ENCODE assay signal across 16 mouse cellular contexts in genomic region chr17:12268538-12268937, GRCm38 (mm10). TPM values are rescaled to one million over a fixed set of nuclear protein-coding genes. Genes with fewer than 3 reads are reported as not detected.
DNase-seq lines count a peak whose midpoint lies in the region; ATAC-seq lines count a peak whose summit lies in the region.
"Had no signal": no experiment of that assay in that cellular context is flagged by ENCODE, and none has a peak within 500 bp of the region (broad histone marks: within the 10 kb centered on the region; RNA-seq: fewer than 3 reads in every experiment).

No protein-coding gene starts in this region.

- H3K9ac ChIP-seq in hindbrain, embryonic 16.5 days (ENCODE audit: low read depth, low read length) = peak overlapping the region; percentile 41; the same call in 1 of the 2 replicates
- no peak overlapping the region for H3K9ac ChIP-seq in hindbrain, embryonic 12.5 days
- no peak overlapping the region for H3K9ac ChIP-seq in neural tube, embryonic 11.5 days (ENCODE audit: low read length)
- H3K9ac ChIP-seq in neural tube, embryonic 15.5 days (replicated peaks) = no peak overlapping the region

- H3K4me1 ChIP-seq in hindbrain, embryonic 16.5 days (ENCODE audit: control insufficient read depth, insufficient read depth, low read depth, low read length) = peaks cover 26% of the 10 kb centered on the region
- peaks cover 24% of the 10 kb centered on the region for H3K4me1 ChIP-seq in hindbrain, embryonic 12.5 days
- H3K4me1 ChIP-seq in neural tube, embryonic 11.5 days (ENCODE audit: control insufficient read depth, insufficient read depth, low read length) = peaks cover 2% of the 10 kb centered on the region
- H3K4me1 ChIP-seq in neural tube, embryonic 15.5 days = peaks cover 35% of the 10 kb centered on the region

- WGBS in hindbrain, embryonic 16.5 days = 80% methylated on average over 10 of the region's 10 CpGs
- WGBS in hindbrain, embryonic 12.5 days = 80% methylated on average over 10 of the region's 10 CpGs
- WGBS in neural tube, embryonic 11.5 days = 86% methylated on average over 10 of the region's 10 CpGs
- WGBS in neural tube, embryonic 15.5 days = 85% methylated on average over 10 of the region's 10 CpGs

- no peaks in the 10 kb centered on the region for H3K27me3 ChIP-seq in hindbrain, embryonic 16.5 days (replicated peaks; ENCODE audit: control insufficient read depth, insufficient read depth, low read length)
- no peaks in the 10 kb centered on the region for H3K27me3 ChIP-seq in hindbrain, embryonic 12.5 days
- H3K27me3 ChIP-seq in neural tube, embryonic 11.5 days (ENCODE audit: control insufficient read depth, insufficient read depth, low read length) = no peaks in the 10 kb centered on the region
- H3K27me3 ChIP-seq in neural tube, embryonic 15.5 days (replicated peaks) = no peaks in the 10 kb centered on the region

- H3K4me3 ChIP-seq in hindbrain, embryonic 16.5 days (ENCODE audit: low read length) = no peak overlapping the region
- no peak overlapping the region for H3K4me3 ChIP-seq in hindbrain, embryonic 12.5 days
- no peak overlapping the region for H3K4me3 ChIP-seq in neural tube, embryonic 11.5 days (ENCODE audit: low read depth, low read length)
- H3K4me3 ChIP-seq in neural tube, embryonic 15.5 days (replicated peaks) = no peak overlapping the region

- no peaks in the 10 kb centered on the region for H3K9me3 ChIP-seq in hindbrain, embryonic 16.5 days (ENCODE audit: control insufficient read depth, low read length)
- no peaks in the 10 kb centered on the region for H3K9me3 ChIP-seq in hindbrain, embryonic 12.5 days (replicated peaks)
- no peaks in the 10 kb centered on the region for H3K9me3 ChIP-seq in neural tube, embryonic 11.5 days (ENCODE audit: control insufficient read depth, low read length)
- H3K9me3 ChIP-seq in neural tube, embryonic 15.5 days (replicated peaks) = no peaks in the 10 kb centered on the region

- ATAC-seq in hindbrain, embryonic 16.5 days = no peak
- ATAC-seq in hindbrain, embryonic 12.5 days (ENCODE audit: low FRiP score) = no peak
- no peak for ATAC-seq in neural tube, embryonic 11.5 days (ENCODE audit: insufficient read depth, low FRiP score, low TSS enrichment)
- ATAC-seq in neural tube, embryonic 15.5 days (ENCODE audit: low FRiP score) = no peak
- ATAC-seq: CD4-positive, CD25-positive, alpha-beta regulatory T cell, adult 4 months; intestine, embryonic 16.5 days had no signal

- peak overlapping the region; percentile 12; the same call in 1 of the 2 replicates for H3K27ac ChIP-seq in hindbrain, embryonic 16.5 days (ENCODE audit: low read depth, low read length)
- H3K27ac ChIP-seq in hindbrain, embryonic 12.5 days = no peak overlapping the region
- 0 out of 2 replicates have a peak overlapping the region, but pooled peaks have one; percentile 8 for H3K27ac ChIP-seq in neural tube, embryonic 11.5 days (ENCODE audit: low read depth, low read length)
- H3K27ac ChIP-seq in neural tube, embryonic 15.5 days (replicated peaks) = no peak overlapping the region
- H3K27ac ChIP-seq: macrophage; stomach, postnatal 0 days had no signal

- H3K4me2 ChIP-seq in hindbrain, embryonic 16.5 days (ENCODE audit: low read length) = no peak overlapping the region
- H3K4me2 ChIP-seq in hindbrain, embryonic 12.5 days (replicated peaks) = no peak overlapping the region
- no peak overlapping the region for H3K4me2 ChIP-seq in neural tube, embryonic 11.5 days (ENCODE audit: low read depth)
- no peak overlapping the region for H3K4me2 ChIP-seq in neural tube, embryonic 15.5 days

- DNase-seq in gastrocnemius, adult 18-20 months (ENCODE audit: low spot score) = peak; percentile 22
- DNase-seq in gastrocnemius, adult 8-10 months (ENCODE audit: low spot score in 2 of 2) = no peak
- no peak for DNase-seq in neural tube, embryonic 11.5 days (ENCODE audit: low spot score)
- DNase-seq in skeletal muscle tissue, adult 2 months (ENCODE audit: low read depth, low spot score) = peak; percentile 55
- no peak for DNase-seq in urinary bladder, adult 18-20 months (ENCODE audit: low spot score in 2 of 2)
- DNase-seq: cerebellum, adult 9-10 months; layer of hippocampus, adult 9-11 months; spleen, adult 18-20 months; thymus, postnatal 36 days had no signal

- peaks cover 15% of the 10 kb centered on the region for H3K36me3 ChIP-seq in hindbrain, embryonic 16.5 days (ENCODE audit: control insufficient read depth, insufficient read depth, low read length)
- peaks cover 24% of the 10 kb centered on the region for H3K36me3 ChIP-seq in hindbrain, embryonic 12.5 days
- peaks cover 13% of the 10 kb centered on the region for H3K36me3 ChIP-seq in neural tube, embryonic 11.5 days (ENCODE audit: control insufficient read depth, insufficient read depth, low read length)
- peaks cover 31% of the 10 kb centered on the region for H3K36me3 ChIP-seq in neural tube, embryonic 15.5 days

RNA-seq across cellular contexts. Expression of gene Map3k4, which starts 50.1 kb away (rescaled TPM):
- total RNA-seq in gastrocnemius, adult 18-20 months (2021) = 10 to 100 TPM; 31.5 to 39.0 TPM
- 10 to 100 TPM; 32.4 to 41.9 (median 36.2) TPM for total RNA-seq in gastrocnemius, adult 8-10 months (2022)
- 33.1 and 39.7 TPM in 2 replicates for polyA plus RNA-seq in hindbrain, embryonic 16.5 days (2015; fragmentation: Nextera tagmentation; extraction: Ambion mirVana)
- 47.8 and 60.3 TPM in 2 replicates for polyA plus RNA-seq in hindbrain, embryonic 12.5 days (2016; fragmentation: Nextera tagmentation; extraction: Ambion mirVana)
- polyA plus RNA-seq in neural tube, embryonic 11.5 days (2014; fragmentation: Nextera tagmentation; extraction: Ambion mirVana) = 38.4 and 45.0 TPM in 2 replicates
- 36.4 and 37.1 TPM in 2 replicates for polyA plus RNA-seq in neural tube, embryonic 15.5 days (2015; fragmentation: Nextera tagmentation; extraction: Ambion mirVana)

Comparison
In these comparisons a context has a peak if more than half of its experiments do, and no peak if none do; other contexts are left out.
1. DNase-seq: peak in gastrocnemius, adult 18-20 months (single experiment) and skeletal muscle tissue, adult 2 months (single experiment); none in gastrocnemius, adult 8-10 months (0 of 2), neural tube, embryonic 11.5 days (single experiment) and urinary bladder, adult 18-20 months (0 of 2).
2. H3K27ac ChIP-seq: peak in hindbrain, embryonic 16.5 days (single experiment) and neural tube, embryonic 11.5 days (single experiment); none in hindbrain, embryonic 12.5 days (single experiment) and neural tube, embryonic 15.5 days (single experiment).